ENCODE assay signal across 19 mouse cellular contexts in the genomic region with DNA sequence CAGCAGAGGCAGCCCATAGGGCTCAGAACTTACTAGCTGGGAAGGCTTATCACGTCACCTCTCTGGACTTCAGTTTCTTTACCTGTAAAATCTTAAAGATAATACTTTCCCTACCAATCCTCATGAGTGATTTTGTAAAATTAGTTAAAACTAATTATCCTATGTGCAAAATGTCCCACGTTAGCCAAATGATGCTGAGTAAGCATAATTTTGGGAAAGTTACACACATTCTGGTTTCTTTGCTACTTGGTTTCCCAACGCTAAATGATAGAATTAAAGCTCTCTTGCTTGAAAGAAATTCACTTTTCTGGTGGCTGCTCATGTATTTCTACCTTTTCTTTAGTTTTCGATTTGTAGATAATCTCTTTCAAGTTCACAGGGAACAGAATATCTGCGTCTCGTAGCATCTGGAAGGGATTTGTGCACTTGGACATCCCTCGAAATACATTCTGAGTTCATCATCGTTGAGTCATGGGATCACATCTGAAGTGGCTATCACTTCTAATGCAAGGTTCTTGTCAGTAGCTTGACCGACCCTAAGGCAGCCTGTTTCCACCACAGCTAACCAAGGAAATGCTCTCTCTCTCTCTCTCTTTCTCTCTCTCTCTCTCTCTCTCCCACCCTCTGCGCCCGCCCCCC.
DNase-seq lines count a peak whose midpoint lies in the region; ATAC-seq and TF ChIP-seq lines count a peak whose summit lies in the region.
"Had no signal": no experiment of that assay in that cellular context is flagged by ENCODE, and none has a peak within 500 bp of the region (broad histone marks: within the 10 kb centered on the region; RNA-seq: fewer than 3 reads in every experiment).

No protein-coding gene starts in this region.

- H3K9me3 ChIP-seq in kidney, embryonic 16.5 days (ENCODE audit: low read length) = peaks cover 4% of the 10 kb centered on the region; the same call in 1 of the 2 replicates
- no peaks in the 10 kb centered on the region for H3K9me3 ChIP-seq in MEL (replicated peaks; ENCODE audit: insufficient read depth, low read length)
- H3K9me3 ChIP-seq in embryonic facial prominence, embryonic 13.5 days = no peaks in the 10 kb centered on the region
- no peaks in the 10 kb centered on the region for H3K9me3 ChIP-seq in stomach, embryonic 16.5 days (replicated peaks; ENCODE audit: control insufficient read depth, low read length)
- H3K9me3 ChIP-seq: forebrain, embryonic 12.5 days; hindbrain, embryonic 10.5 days; limb, embryonic 10.5 days had no signal

- H3K27ac ChIP-seq in kidney, embryonic 16.5 days (ENCODE audit: low read length) = no peak overlapping the region
- no peak overlapping the region for H3K27ac ChIP-seq in kidney, adult 2 months (ENCODE audit: insufficient read depth, low read depth, low read length)
- no peak overlapping the region for H3K27ac ChIP-seq in MEL (ENCODE audit: control insufficient read depth, low read depth, low read length)
- H3K27ac ChIP-seq in embryonic facial prominence, embryonic 13.5 days = peak overlapping the region; percentile 24; the same call in 1 of the 2 replicates
- H3K27ac ChIP-seq in stomach, embryonic 16.5 days (ENCODE audit: low read length) = peak overlapping the region; percentile 25; the same call in 1 of the 2 replicates
- H3K27ac ChIP-seq: forebrain, embryonic 12.5 days; hindbrain, embryonic 10.5 days; hindbrain, postnatal 0 days; left cerebral cortex, adult 2 months; limb, embryonic 10.5 days; macrophage had no signal

- whole genome bisulfite sequencing in kidney, embryonic 16.5 days = 86% methylated on average over 11 of the region's 11 CpGs
- 82% methylated on average over 11 of the region's 11 CpGs for WGBS in kidney, adult 2 months
- 49% methylated on average over 11 of the region's 11 CpGs for WGBS in embryonic facial prominence, embryonic 13.5 days
- WGBS in stomach, embryonic 16.5 days = 70% methylated on average over 11 of the region's 11 CpGs

- no peak for DNase-seq in kidney, adult 2 months
- DNase-seq in MEL (ENCODE audit: low read depth, low spot score) = no peak
- DNase-seq: cerebellum, adult 8-10 months; gastrocnemius, postnatal 25 days; kidney, adult 9 months; lung, adult 18-20 months; right cerebral cortex, postnatal 25 days had no signal

- no peak for TF ChIP-seq POLR2A in kidney, adult 2 months (IDR thresholded peaks at IDR 0.05; ENCODE audit: low read depth, low read length)
- TF ChIP-seq POLR2A in MEL (IDR thresholded peaks at IDR 0.05; ENCODE audit: control insufficient read depth in 1 of 2, insufficient read depth in 1 of 2, low read depth in 1 of 2, low read length in 2 of 2, poor library complexity in 1 of 2) = no peak

- no peak overlapping the region for H3K9ac ChIP-seq in kidney, embryonic 16.5 days (replicated peaks; ENCODE audit: low read length)
- H3K9ac ChIP-seq in MEL (ENCODE audit: control insufficient read depth, low read depth, low read length, poor library complexity, severe bottlenecking) = no peak overlapping the region
- H3K9ac ChIP-seq in embryonic facial prominence, embryonic 13.5 days = no peak overlapping the region
- no peak overlapping the region for H3K9ac ChIP-seq in stomach, embryonic 16.5 days (ENCODE audit: low read length)
- H3K9ac ChIP-seq: forebrain, embryonic 12.5 days had no signal

- TF ChIP-seq RAD21 in MEL (IDR thresholded peaks at IDR 0.05; ENCODE audit: low read depth, low read length) = no peak

- 0 out of 2 replicates have a peak, but pooled peaks have one; percentile 36 for ATAC-seq in kidney, embryonic 16.5 days (ENCODE audit: low FRiP score, low TSS enrichment)
- no peak for ATAC-seq in embryonic facial prominence, embryonic 13.5 days (ENCODE audit: insufficient number of reproducible peaks, insufficient read depth, low FRiP score, low TSS enrichment, low read depth)
- ATAC-seq in stomach, embryonic 16.5 days (ENCODE audit: insufficient read depth, low FRiP score) = no peak
- no peak for ATAC-seq in granulocyte monocyte progenitor cell, adult 5-6 weeks (replicated peaks; ENCODE audit: poor library complexity, severe bottlenecking)
- no peak for ATAC-seq in megakaryocyte progenitor cell, adult 5-6 weeks (replicated peaks; ENCODE audit: poor library complexity)
- ATAC-seq: hindbrain, postnatal 0 days had no signal

- no peak overlapping the region for H3K4me2 ChIP-seq in kidney, embryonic 16.5 days (replicated peaks; ENCODE audit: low read depth, low read length)
- H3K4me2 ChIP-seq in embryonic facial prominence, embryonic 13.5 days = no peak overlapping the region
- H3K4me2 ChIP-seq in stomach, embryonic 16.5 days (ENCODE audit: low read depth, low read length) = no peak overlapping the region
- H3K4me2 ChIP-seq: forebrain, embryonic 12.5 days; midbrain, embryonic 11.5 days had no signal

- H3K4me1 ChIP-seq in kidney, embryonic 16.5 days (ENCODE audit: insufficient read depth, low read length) = peaks cover 6% of the 10 kb centered on the region; the same call in 1 of the 2 replicates
- H3K4me1 ChIP-seq in kidney, adult 2 months (ENCODE audit: control insufficient read depth, insufficient read depth, low read length) = no peaks in the 10 kb centered on the region
- no peaks in the 10 kb centered on the region for H3K4me1 ChIP-seq in MEL (ENCODE audit: control insufficient read depth in 1 of 2, insufficient read depth in 2 of 2, low read length in 2 of 2)
- H3K4me1 ChIP-seq in embryonic facial prominence, embryonic 13.5 days = peaks cover 26% of the 10 kb centered on the region
- no peaks in the 10 kb centered on the region; the same call in 1 of the 2 replicates for H3K4me1 ChIP-seq in stomach, embryonic 16.5 days (ENCODE audit: control insufficient read depth, insufficient read depth, low read length)
- H3K4me1 ChIP-seq: hindbrain, embryonic 10.5 days had no signal

- H3K36me3 ChIP-seq in kidney, embryonic 16.5 days (ENCODE audit: insufficient read depth, low read length) = no peaks in the 10 kb centered on the region
- no peaks in the 10 kb centered on the region for H3K36me3 ChIP-seq in kidney, adult 2 months (ENCODE audit: control insufficient read depth, insufficient read depth, low read length)
- no peaks in the 10 kb centered on the region for H3K36me3 ChIP-seq in MEL (ENCODE audit: control insufficient read depth in 1 of 2, insufficient read depth in 2 of 2, low read length in 2 of 2)
- no peaks in the 10 kb centered on the region for H3K36me3 ChIP-seq in embryonic facial prominence, embryonic 13.5 days
- no peaks in the 10 kb centered on the region for H3K36me3 ChIP-seq in stomach, embryonic 16.5 days (ENCODE audit: control insufficient read depth, insufficient read depth, low read length)
- H3K36me3 ChIP-seq: forebrain, embryonic 12.5 days; hindbrain, embryonic 10.5 days; limb, embryonic 10.5 days had no signal

- H3K27me3 ChIP-seq in kidney, embryonic 16.5 days (ENCODE audit: insufficient read depth, low read length) = no peaks in the 10 kb centered on the region
- H3K27me3 ChIP-seq in kidney, adult 2 months (replicated peaks; ENCODE audit: control insufficient read depth, insufficient read depth, low read length) = no peaks in the 10 kb centered on the region
- no peaks in the 10 kb centered on the region; a peak in 1 of 4 replicates for H3K27me3 ChIP-seq in MEL (ENCODE audit: control insufficient read depth in 1 of 2, insufficient read depth in 2 of 2, low read length in 2 of 2)
- no peaks in the 10 kb centered on the region for H3K27me3 ChIP-seq in embryonic facial prominence, embryonic 13.5 days
- H3K27me3 ChIP-seq in stomach, embryonic 16.5 days (ENCODE audit: control insufficient read depth, insufficient read depth, low read length) = no peaks in the 10 kb centered on the region
- H3K27me3 ChIP-seq: forebrain, embryonic 12.5 days had no signal

- H3K4me3 ChIP-seq in kidney, embryonic 16.5 days (ENCODE audit: low read length) = no peak overlapping the region
- no peak overlapping the region for H3K4me3 ChIP-seq in kidney, adult 2 months (ENCODE audit: insufficient read depth, low read depth, low read length)
- no peak overlapping the region for H3K4me3 ChIP-seq in MEL (ENCODE audit: control insufficient read depth in 1 of 2, insufficient read depth in 1 of 2, low read depth in 2 of 2, low read length in 2 of 2)
- H3K4me3 ChIP-seq in embryonic facial prominence, embryonic 13.5 days = no peak overlapping the region
- no peak overlapping the region for H3K4me3 ChIP-seq in stomach, embryonic 16.5 days (replicated peaks; ENCODE audit: low read length)
- H3K4me3 ChIP-seq: forebrain, embryonic 12.5 days; hindbrain, embryonic 10.5 days; left cerebral cortex, adult 2 months; limb, embryonic 10.5 days had no signal

- no peak for TF ChIP-seq EP300 in MEL (IDR thresholded peaks at IDR 0.05; ENCODE audit: low read depth in 1 of 2, low read length in 2 of 2)

- no peaks in the 10 kb centered on the region for H3K79me2 ChIP-seq in MEL (ENCODE audit: control insufficient read depth, insufficient read depth, low read length, poor library complexity)

- TF ChIP-seq CTCF in kidney, adult 2 months (conservative IDR thresholded peaks at IDR 0.05; ENCODE audit: insufficient read depth, insufficient read length, low read depth, low read length) = no peak
- no peak for TF ChIP-seq CTCF in MEL (IDR thresholded peaks at IDR 0.05 in 2 of 3, conservative IDR thresholded peaks at IDR 0.05 in 1 of 3; ENCODE audit: control insufficient read depth in 1 of 3, insufficient read depth in 1 of 3, low read depth in 2 of 3, low read length in 3 of 3, poor library complexity in 1 of 3, severe bottlenecking in 1 of 3)

TF ChIP-seq in MEL, 35 proteins besides CTCF, POLR2A, EP300 and RAD21:
- TF ChIP-seq MAZ (IDR thresholded peaks at IDR 0.05; ENCODE audit: low read depth, low read length) (no peak), MAFK (IDR thresholded peaks at IDR 0.05; ENCODE audit: borderline replicate concordance, low read depth, low read length) (peak; percentile 83)
TF ChIP-seq in MEL: peak in this region for 1.

Comparison
In these comparisons a context has a peak if more than half of its experiments do, and no peak if none do; other contexts are left out.
1. H3K27ac ChIP-seq: peak in embryonic facial prominence, embryonic 13.5 days (single experiment) and stomach, embryonic 16.5 days (single experiment); none in kidney, embryonic 16.5 days (single experiment), kidney, adult 2 months (single experiment) and MEL (single experiment).